Mouse (Mus musculus): Measurements from ENCODE around the gene Zfp367. TPM values are rescaled to one million over a fixed set of nuclear protein-coding genes. Genes with fewer than 3 reads are reported as not detected.

Zfp367 gene
- polyA plus RNA-seq (2017; shearing (Covaris generic)), result 10 to 100 TPM; 10.8 to 13.4 TPM

GRCm38 (mm10) chr13:64153083-64153682 lies at the start of gene Zfp367:
Gene Zfp367 (minus strand): TSS chr13:64153202.

GRCm38 (mm10) chr13:64161548-64161915 lies 8.5 kb upstream of the Zfp367 start, which contains the start of gene Habp4:
Gene Habp4 (plus strand): TSS chr13:64161824.

GRCm38 (mm10) chr13:64128858-64129615 lies 24.0 kb downstream of the Zfp367 start, which contains the start of gene Slc35d2:
Gene Slc35d2 (minus strand): TSS chr13:64129368.

GRCm38 (mm10) chr13:64089130-64089529 lies 63.9 kb downstream of the Zfp367 start, which contains the start of gene Hsd17b3:
Gene Hsd17b3 (minus strand): TSS chr13:64089230.

Other genes with a start within 250 kb of the Zfp367 start
- gene Hsd17b3, start 64.0 kb downstream of the Zfp367 start, polyA plus RNA-seq (2017; shearing (Covaris generic)), result under 1 TPM in 1 of 2 experiments, not detected in 1; 0.37 TPM
- 10 to 100 TPM; 22.7 to 37.4 TPM for gene Slc35d2, start 23.8 kb downstream of the Zfp367 start, polyA plus RNA-seq (2017; shearing (Covaris generic))
- 10 to 100 TPM; 30.0 to 38.0 TPM for gene Habp4, start 8.6 kb upstream of the Zfp367 start, polyA plus RNA-seq (2017; shearing (Covaris generic))
- 10 to 100 TPM in 1 of 2 experiments, 1 to 10 TPM in 1; 4.6 to 13.2 TPM for gene Cdc14b, start 122.1 kb upstream of the Zfp367 start, polyA plus RNA-seq (2017; shearing (Covaris generic))
- 10 to 100 TPM; 20.9 to 34.5 TPM for gene Aaed1, start 159.5 kb upstream of the Zfp367 start, polyA plus RNA-seq (2017; shearing (Covaris generic))
- 10 to 100 TPM in 1 of 2 experiments, 1 to 10 TPM in 1; 3.3 to 15.5 TPM for gene Ctsl, start 217.7 kb upstream of the Zfp367 start, polyA plus RNA-seq (2017; shearing (Covaris generic))

Measured in activated CD4-positive, CD25-positive, alpha-beta regulatory T cell (primary cell).